Mouse (Mus musculus) embryo, embryonic 10 days (tissue): ENCODE data around the gene Mob1a.

Source experiments
- DNase-seq: peaks from one replicate; pipeline ENCODE4 v3.0.0-alpha.2; 2015; ENCODE audit warnings: low spot score

Mob1a gene

GRCm38 (mm10) chr6:83385569-83386090, 59.8 kb downstream of the Mob1a start:
- DNase-seq: no peak

- no peak for DNase-seq
These were observed 66.5 kb downstream of the Mob1a start for GRCm38 (mm10) chr6:83392166-83392780.
